9 mouse cellular contexts compared by ENCODE assay signal in the genomic region with DNA sequence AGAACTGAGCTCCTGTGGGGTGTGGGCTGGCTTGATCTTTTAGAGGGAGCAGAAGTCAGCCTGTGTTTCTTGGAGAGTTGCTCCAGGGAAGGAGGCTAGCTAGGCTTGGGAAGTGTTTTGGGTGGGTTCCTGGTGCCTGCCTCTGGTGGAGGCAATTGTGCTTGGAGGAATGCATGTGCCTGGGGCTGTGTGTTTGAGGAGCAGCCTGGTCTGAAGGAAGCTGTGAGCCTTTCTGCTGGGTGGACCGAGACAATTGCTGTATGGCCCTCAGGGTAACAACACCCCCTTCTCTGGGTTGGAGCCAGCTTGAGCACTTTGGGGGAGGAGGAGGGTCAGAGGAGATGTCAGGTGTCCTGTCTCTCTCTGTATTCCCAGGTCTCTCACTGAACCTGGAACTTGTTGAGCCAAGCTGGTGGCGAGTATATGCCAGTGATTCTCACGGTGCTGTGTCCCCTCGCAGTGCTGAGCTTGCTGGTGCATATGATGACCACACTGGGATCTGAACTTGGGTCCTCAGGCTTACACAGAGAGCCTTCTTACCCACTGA. TPM values are rescaled to one million over a fixed set of nuclear protein-coding genes. Genes with fewer than 3 reads are reported as not detected.
DNase-seq lines count a peak whose midpoint lies in the region; ATAC-seq lines count a peak whose summit lies in the region.
"Had no signal": no experiment of that assay in that cellular context is flagged by ENCODE, and none has a peak within 500 bp of the region (broad histone marks: within the 10 kb centered on the region; RNA-seq: fewer than 3 reads in every experiment).

No protein-coding gene starts in this region.

- no peaks in the 10 kb centered on the region for H3K9me3 ChIP-seq in kidney, embryonic 15.5 days (replicated peaks)
- H3K9me3 ChIP-seq in embryonic facial prominence, embryonic 13.5 days = no peaks in the 10 kb centered on the region
- H3K9me3 ChIP-seq in intestine, embryonic 14.5 days (ENCODE audit: control insufficient read depth, low read length) = no peaks in the 10 kb centered on the region
- H3K9me3 ChIP-seq in midbrain, embryonic 16.5 days (replicated peaks; ENCODE audit: control insufficient read depth, low read length, poor library complexity, severe bottlenecking) = no peaks in the 10 kb centered on the region

- DNase-seq in kidney, postnatal 4 days = no peak
- no peak for DNase-seq in intestine, embryonic 14.5 days (ENCODE audit: low spot score)
- DNase-seq in B cell, adult 2 months = no peak
- DNase-seq: cerebellum, adult 9-11 months had no signal

- ATAC-seq in kidney, embryonic 15.5 days (replicated peaks; ENCODE audit: low FRiP score) = no peak
- no peak for ATAC-seq in embryonic facial prominence, embryonic 13.5 days (ENCODE audit: insufficient number of reproducible peaks, insufficient read depth, low FRiP score, low TSS enrichment, low read depth)
- ATAC-seq in intestine, embryonic 14.5 days (replicated peaks; ENCODE audit: low FRiP score, low TSS enrichment, low read depth) = no peak
- ATAC-seq in midbrain, embryonic 16.5 days = no peak
- ATAC-seq in megakaryocyte-erythroid progenitor cell, adult 5-6 weeks (replicated peaks; ENCODE audit: low FRiP score, low TSS enrichment, poor library complexity, severe bottlenecking) = no peak
- no peak for ATAC-seq in cerebellum, adult (ENCODE audit: insufficient number of reproducible peaks, low FRiP score, low TSS enrichment)

- H3K4me3 ChIP-seq in kidney, embryonic 15.5 days (replicated peaks) = peak overlapping the region; percentile 68
- peak overlapping the region; percentile 62 for H3K4me3 ChIP-seq in embryonic facial prominence, embryonic 13.5 days
- peak overlapping the region; percentile 57 for H3K4me3 ChIP-seq in intestine, embryonic 14.5 days (ENCODE audit: low read depth, low read length)
- peak overlapping the region; percentile 65 for H3K4me3 ChIP-seq in midbrain, embryonic 16.5 days (ENCODE audit: low read depth, low read length)

- H3K9ac ChIP-seq in kidney, embryonic 15.5 days = peak overlapping the region; percentile 78; the same call in 1 of the 2 replicates
- H3K9ac ChIP-seq in embryonic facial prominence, embryonic 13.5 days = peak overlapping the region; percentile 79
- peak overlapping the region; percentile 55; the same call in 1 of the 2 replicates for H3K9ac ChIP-seq in intestine, embryonic 14.5 days (ENCODE audit: low read length)
- peak overlapping the region; percentile 79 for H3K9ac ChIP-seq in midbrain, embryonic 16.5 days (ENCODE audit: low read depth, low read length)

- H3K4me2 ChIP-seq in kidney, embryonic 15.5 days = peak overlapping the region; percentile 96
- peak overlapping the region; percentile 92 for H3K4me2 ChIP-seq in embryonic facial prominence, embryonic 13.5 days
- peak overlapping the region; percentile 85 for H3K4me2 ChIP-seq in intestine, embryonic 14.5 days (ENCODE audit: low read length)
- H3K4me2 ChIP-seq in midbrain, embryonic 16.5 days (ENCODE audit: low read length) = peak overlapping the region; percentile 75

- peaks cover 68% of the 10 kb centered on the region for H3K4me1 ChIP-seq in kidney, embryonic 15.5 days
- H3K4me1 ChIP-seq in embryonic facial prominence, embryonic 13.5 days = peaks cover 71% of the 10 kb centered on the region
- H3K4me1 ChIP-seq in intestine, embryonic 14.5 days (replicated peaks; ENCODE audit: control insufficient read depth, insufficient read depth, low read length) = peaks cover 38% of the 10 kb centered on the region
- peaks cover 12% of the 10 kb centered on the region for H3K4me1 ChIP-seq in midbrain, embryonic 16.5 days (ENCODE audit: control insufficient read depth, insufficient read depth, low read length)

- H3K27me3 ChIP-seq in kidney, embryonic 15.5 days = no peaks in the 10 kb centered on the region
- H3K27me3 ChIP-seq in embryonic facial prominence, embryonic 13.5 days = no peaks in the 10 kb centered on the region
- no peaks in the 10 kb centered on the region for H3K27me3 ChIP-seq in intestine, embryonic 14.5 days (replicated peaks; ENCODE audit: control insufficient read depth, insufficient read depth, low read length)
- H3K27me3 ChIP-seq in midbrain, embryonic 16.5 days (ENCODE audit: control insufficient read depth, insufficient read depth, low read depth, low read length) = no peaks in the 10 kb centered on the region

- no peaks in the 10 kb centered on the region for H3K36me3 ChIP-seq in kidney, embryonic 15.5 days
- H3K36me3 ChIP-seq in embryonic facial prominence, embryonic 13.5 days = no peaks in the 10 kb centered on the region
- no peaks in the 10 kb centered on the region for H3K36me3 ChIP-seq in intestine, embryonic 14.5 days (ENCODE audit: control insufficient read depth, insufficient read depth, low read length)
- H3K36me3 ChIP-seq in midbrain, embryonic 16.5 days (ENCODE audit: control insufficient read depth, insufficient read depth, low read length) = no peaks in the 10 kb centered on the region

- H3K27ac ChIP-seq in kidney, embryonic 15.5 days = no peak overlapping the region
- H3K27ac ChIP-seq in embryonic facial prominence, embryonic 13.5 days = peak overlapping the region; percentile 39; the same call in 1 of the 2 replicates
- H3K27ac ChIP-seq in intestine, embryonic 14.5 days (ENCODE audit: low read depth) = no peak overlapping the region
- no peak overlapping the region for H3K27ac ChIP-seq in midbrain, embryonic 16.5 days (ENCODE audit: low read length)

- WGBS in kidney, embryonic 15.5 days = 56% methylated on average over 4 of the region's 4 CpGs
- WGBS in embryonic facial prominence, embryonic 13.5 days = 55% methylated on average over 4 of the region's 4 CpGs
- 73% methylated on average over 4 of the region's 4 CpGs for WGBS in intestine, embryonic 14.5 days
- WGBS in midbrain, embryonic 16.5 days = 73% methylated on average over 4 of the region's 4 CpGs

RNA-seq across cellular contexts. Expression of a gene that starts 17.8 kb away (rescaled TPM):
- 28.0 and 34.3 TPM in 2 replicates for polyA plus RNA-seq in kidney, embryonic 15.5 days (2015; fragmentation: Nextera tagmentation; extraction: Ambion mirVana)
- 42.0 and 43.3 TPM in 2 replicates for polyA plus RNA-seq in embryonic facial prominence, embryonic 13.5 days (2015; fragmentation: Nextera tagmentation; extraction: Ambion mirVana)
- polyA plus RNA-seq in intestine, embryonic 14.5 days (2014; fragmentation: Nextera tagmentation; extraction: Ambion mirVana) = 30.0 and 32.7 TPM in 2 replicates
- 21.4 and 21.8 TPM in 2 replicates for polyA plus RNA-seq in midbrain, embryonic 16.5 days (2015; fragmentation: Nextera tagmentation; extraction: Ambion mirVana)
- 16.1 and 23.6 TPM in 2 replicates for total RNA-seq in megakaryocyte-erythroid progenitor cell, adult 5-6 weeks (2014; fragmentation: Nextera tagmentation)
- total RNA-seq in megakaryocyte-erythroid progenitor cell, adult 5-6 weeks (2017) = 6.0 and 20.1 TPM in 2 replicates

RNA-seq across cellular contexts. Expression of a gene that starts 17.9 kb away (rescaled TPM):
- polyA plus RNA-seq in kidney, embryonic 15.5 days (2015; fragmentation: Nextera tagmentation; extraction: Ambion mirVana) = 1.4 and 1.7 TPM in 2 replicates
- polyA plus RNA-seq in embryonic facial prominence, embryonic 13.5 days (2015; fragmentation: Nextera tagmentation; extraction: Ambion mirVana) = 0.73 and 0.98 TPM in 2 replicates
- 0.55 and 0.64 TPM in 2 replicates for polyA plus RNA-seq in intestine, embryonic 14.5 days (2014; fragmentation: Nextera tagmentation; extraction: Ambion mirVana)
- polyA plus RNA-seq in midbrain, embryonic 16.5 days (2015; fragmentation: Nextera tagmentation; extraction: Ambion mirVana) = 2.9 TPM in 2 replicates
- total RNA-seq in megakaryocyte-erythroid progenitor cell, adult 5-6 weeks (2014; fragmentation: Nextera tagmentation) = not detected in 2 replicates
- not detected in 2 replicates for total RNA-seq in megakaryocyte-erythroid progenitor cell, adult 5-6 weeks (2017)

RNA-seq across cellular contexts. Expression of a gene that starts 22.1 kb away (rescaled TPM):
- 21.5 and 22.3 TPM in 2 replicates for polyA plus RNA-seq in kidney, embryonic 15.5 days (2015; fragmentation: Nextera tagmentation; extraction: Ambion mirVana)
- 8.6 and 10.0 TPM in 2 replicates for polyA plus RNA-seq in embryonic facial prominence, embryonic 13.5 days (2015; fragmentation: Nextera tagmentation; extraction: Ambion mirVana)
- polyA plus RNA-seq in intestine, embryonic 14.5 days (2014; fragmentation: Nextera tagmentation; extraction: Ambion mirVana) = 8.4 and 11.5 TPM in 2 replicates
- polyA plus RNA-seq in midbrain, embryonic 16.5 days (2015; fragmentation: Nextera tagmentation; extraction: Ambion mirVana) = 31.6 and 38.2 TPM in 2 replicates
- 22.8 and 23.9 TPM in 2 replicates for total RNA-seq in megakaryocyte-erythroid progenitor cell, adult 5-6 weeks (2014; fragmentation: Nextera tagmentation)
- total RNA-seq in megakaryocyte-erythroid progenitor cell, adult 5-6 weeks (2017) = 15.9 and 18.7 TPM in 2 replicates

RNA-seq across cellular contexts. Expression of a gene that starts 38.9 kb away (rescaled TPM):
- polyA plus RNA-seq in kidney, embryonic 15.5 days (2015; fragmentation: Nextera tagmentation; extraction: Ambion mirVana) = 1,594 and 1,598 TPM in 2 replicates
- polyA plus RNA-seq in embryonic facial prominence, embryonic 13.5 days (2015; fragmentation: Nextera tagmentation; extraction: Ambion mirVana) = 1,553 and 1,793 TPM in 2 replicates
- polyA plus RNA-seq in intestine, embryonic 14.5 days (2014; fragmentation: Nextera tagmentation; extraction: Ambion mirVana) = 1,450 and 1,529 TPM in 2 replicates
- 1,587 and 1,694 TPM in 2 replicates for polyA plus RNA-seq in midbrain, embryonic 16.5 days (2015; fragmentation: Nextera tagmentation; extraction: Ambion mirVana)
- 1,910 and 1,948 TPM in 2 replicates for total RNA-seq in megakaryocyte-erythroid progenitor cell, adult 5-6 weeks (2014; fragmentation: Nextera tagmentation)
- total RNA-seq in megakaryocyte-erythroid progenitor cell, adult 5-6 weeks (2017) = 775 and 886 TPM in 2 replicates
